Mouse (Mus musculus) midbrain, embryonic 10.5 days (tissue): ENCODE results near the gene Zfp444. TPM values are rescaled to one million over a fixed set of nuclear protein-coding genes. Genes with fewer than 3 reads are reported as not detected.

Experiments
- DNase-seq: peaks from one replicate; pipeline ENCODE4 v3.0.0-alpha.2; 2017; ENCODE audit warnings: low spot score
- H3K27ac ChIP-seq: fragments of 300-500 bp; sonication (generic); replicated peaks from 2 replicates; pipeline ENCODE4 v1.5.1; 2016; ENCODE audit warnings: mild to moderate bottlenecking
- H3K27me3 ChIP-seq: fragments of 300-500 bp; sonication (generic); 2 replicates; pipeline ENCODE4 v1.6.1; 2016; ENCODE audit warnings: low read depth, mild to moderate bottlenecking; ENCODE audit not compliant: poor library complexity, severe bottlenecking
- H3K36me3 ChIP-seq: fragments of 300-500 bp; sonication (generic); 2 replicates; pipeline ENCODE4 v1.6.1; 2016; ENCODE audit warnings: mild to moderate bottlenecking, moderate library complexity
- H3K4me1 ChIP-seq: fragments of 300-500 bp; sonication (generic); 2 replicates; pipeline ENCODE4 v1.6.1; 2016
- H3K4me3 ChIP-seq: fragments of 300-500 bp; sonication (generic); 2 replicates; pipeline ENCODE4 v1.5.1; 2016; ENCODE audit warnings: mild to moderate bottlenecking, moderate library complexity
- H3K9me3 ChIP-seq: fragments of 300-500 bp; sonication (generic); replicated peaks from 2 replicates; pipeline ENCODE4 v1.6.1; 2016; ENCODE audit warnings: mild to moderate bottlenecking
- WGBS: fragments of 180-500 bp; shearing (Covaris S2); methylation state at CpG from one replicate; pipeline ENCODE4 v1.1.7; 2016; 5-methylcytosine and 5-hydroxymethylcytosine counted together
- polyA plus RNA-seq: library from polyadenylated mRNA; unstranded; fragments of >200 nt; fragmentation: Nextera tagmentation; extraction: Ambion mirVana; gene quantifications from 2 replicates; pipeline ENCODE4 v1.2.1, GENCODE M21; 2016

Gene Zfp444
- 81.8 and 86.1 TPM in 2 replicates for polyA plus RNA-seq

DNA sequence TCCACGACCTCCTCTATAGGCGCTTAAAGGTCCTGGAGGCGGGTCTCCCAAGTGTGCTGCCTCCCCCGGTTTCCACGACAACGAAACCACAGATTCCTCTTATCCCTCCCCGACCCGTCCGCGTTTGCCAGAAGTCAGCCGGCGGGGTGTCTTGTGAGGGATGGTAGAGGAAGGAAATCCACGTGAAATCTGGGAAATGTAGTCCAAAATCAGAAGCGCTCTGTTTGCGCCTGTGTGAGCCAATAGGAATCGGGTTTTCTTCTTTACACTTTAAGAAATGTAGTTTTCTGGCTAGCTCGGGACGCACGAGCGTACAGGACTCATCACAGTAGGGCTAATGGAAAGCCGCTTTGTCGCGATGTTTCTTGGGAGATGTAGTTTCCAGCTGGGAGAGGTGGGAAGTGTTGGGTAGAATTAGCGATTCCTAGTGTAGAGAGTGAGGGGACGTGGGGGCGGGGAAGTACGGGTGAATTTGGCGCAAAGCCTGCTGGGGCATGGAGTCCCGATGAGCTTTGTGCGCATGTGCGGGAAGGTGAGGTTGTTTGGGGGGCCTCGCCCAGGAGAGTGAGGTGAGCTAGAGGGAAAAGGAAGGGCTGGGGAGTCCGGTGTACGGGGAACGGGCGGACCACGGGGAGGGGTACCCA is at the start of gene Zfp444:
Zfp444 (plus strand) TSS at position 221 of the 644 bp plus-strand sequence.
- DNase-seq, result peak; percentile 97
- H3K27ac ChIP-seq, result peak within 1 kb of the TSS; percentile 91
- H3K4me1 ChIP-seq, result peaks cover 24% of the 10 kb centered on the region
- peak within 1 kb of the TSS; percentile 81 for H3K4me3 ChIP-seq
- no peaks in the 10 kb centered on the region for H3K27me3 ChIP-seq
- WGBS, result 2% methylated on average over 37 of the region's 37 CpGs
- 0 out of 2 replicates have a peak, but pooled peaks cover 3% of the 10 kb centered on the region for H3K9me3 ChIP-seq
- H3K36me3 ChIP-seq, result peaks cover 18% of the 10 kb centered on the region

DNA sequence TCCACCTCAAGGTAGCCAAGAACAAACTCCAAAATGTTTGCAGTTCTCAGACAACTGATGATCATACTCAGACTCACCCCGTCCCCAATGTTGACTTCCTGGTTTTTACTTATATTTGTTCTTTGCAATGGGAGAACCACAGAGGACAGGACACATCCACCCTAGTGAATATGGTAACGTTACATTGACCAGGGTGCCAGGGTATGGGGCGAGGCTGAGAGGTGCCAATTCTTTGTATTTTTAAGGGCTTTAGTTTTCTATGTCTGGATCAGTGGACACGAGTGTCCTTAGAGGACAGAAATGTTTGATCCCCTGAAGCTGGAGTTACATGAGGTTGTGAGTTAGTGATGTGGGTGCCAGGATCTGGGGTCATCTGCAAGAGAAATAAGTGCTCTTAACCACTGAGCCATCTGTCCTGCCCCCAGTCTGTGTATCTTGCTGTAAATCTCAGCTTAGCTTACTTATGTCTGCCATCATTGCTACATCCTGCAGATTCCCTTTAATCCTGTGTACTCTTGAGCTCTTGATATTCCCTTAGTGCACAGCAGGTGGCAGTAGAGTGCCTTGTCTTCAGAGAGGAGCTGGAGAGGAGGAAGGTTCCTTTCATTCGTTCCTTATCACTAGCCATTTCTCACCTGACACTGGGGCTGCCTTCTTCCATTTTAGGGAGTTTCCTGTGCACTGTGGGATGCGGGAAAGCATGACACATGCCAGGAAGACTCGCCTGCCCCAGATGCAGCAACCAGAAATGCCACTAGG is 45.2 kb upstream of the Zfp444 start:
- H3K27ac ChIP-seq, result no peak overlapping the region
- no peaks in the 10 kb centered on the region for H3K27me3 ChIP-seq
- peak; percentile 58 for DNase-seq
- peaks cover 16% of the 10 kb centered on the region for H3K36me3 ChIP-seq
- H3K9me3 ChIP-seq, result peaks cover 6% of the 10 kb centered on the region; the same call in 1 of the 2 replicates
- 42% methylated on average over 7 of the region's 7 CpGs for WGBS
- no peaks in the 10 kb centered on the region for H3K4me1 ChIP-seq
- H3K4me3 ChIP-seq, result no peak overlapping the region

DNA sequence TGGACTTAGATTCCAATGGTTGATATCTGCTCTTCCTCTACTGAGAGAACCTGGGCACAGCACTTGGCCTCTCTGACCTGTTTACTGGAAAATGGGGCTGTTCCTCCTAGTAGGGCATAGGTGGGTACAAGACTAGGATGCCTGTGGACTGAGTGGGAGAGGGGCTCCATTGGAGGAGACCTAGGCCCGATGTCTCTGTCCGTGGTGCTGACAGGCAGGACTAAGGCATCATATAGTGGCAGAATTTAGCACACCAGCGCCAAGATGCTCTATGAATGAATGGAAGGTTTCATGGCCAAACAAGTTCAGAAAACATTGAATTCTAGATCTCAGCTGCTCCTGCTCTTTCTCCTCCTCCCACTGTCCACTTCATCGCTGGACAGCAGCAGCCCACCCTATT is 41.7 kb upstream of the Zfp444 start:
- Histone ChIP-seq H3K27me3 (no peaks in the 10 kb centered on the region), H3K27ac (no peak overlapping the region), H3K36me3 (peaks cover 47% of the 10 kb centered on the region), H3K4me1 (no peaks in the 10 kb centered on the region), H3K4me3 (no peak overlapping the region), H3K9me3 (peaks cover 19% of the 10 kb centered on the region)
- 51% methylated on average over 4 of the region's 4 CpGs for WGBS
- DNase-seq, result no peak

DNA sequence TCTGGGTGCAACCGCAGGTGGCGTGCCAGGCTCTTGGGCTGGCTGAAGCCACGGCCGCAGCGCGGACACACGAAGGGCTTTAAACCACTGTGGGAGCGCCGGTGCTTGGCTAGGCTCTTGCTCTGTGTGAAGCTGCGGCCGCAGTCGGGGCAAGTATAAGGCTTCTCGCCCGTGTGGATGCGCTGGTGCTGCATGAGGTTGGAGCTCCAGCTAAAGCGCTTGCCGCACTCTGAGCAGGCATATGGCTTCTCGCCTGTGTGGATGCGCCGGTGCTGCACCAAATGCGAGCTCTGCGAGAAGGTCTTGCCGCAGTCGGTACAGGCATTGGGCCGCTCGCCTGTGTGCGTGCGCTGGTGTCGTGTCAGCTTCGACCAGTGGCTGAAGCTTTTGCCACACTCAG is 39.4 kb upstream of the Zfp444 start:
- DNase-seq, result no peak
- H3K36me3 ChIP-seq, result peaks cover 65% of the 10 kb centered on the region
- peaks cover 19% of the 10 kb centered on the region for H3K9me3 ChIP-seq
- no peak overlapping the region for H3K4me3 ChIP-seq
- no peak overlapping the region for H3K27ac ChIP-seq
- no peaks in the 10 kb centered on the region for H3K27me3 ChIP-seq
- 73% methylated on average over 30 of the region's 30 CpGs for WGBS
- H3K4me1 ChIP-seq, result no peaks in the 10 kb centered on the region

DNA sequence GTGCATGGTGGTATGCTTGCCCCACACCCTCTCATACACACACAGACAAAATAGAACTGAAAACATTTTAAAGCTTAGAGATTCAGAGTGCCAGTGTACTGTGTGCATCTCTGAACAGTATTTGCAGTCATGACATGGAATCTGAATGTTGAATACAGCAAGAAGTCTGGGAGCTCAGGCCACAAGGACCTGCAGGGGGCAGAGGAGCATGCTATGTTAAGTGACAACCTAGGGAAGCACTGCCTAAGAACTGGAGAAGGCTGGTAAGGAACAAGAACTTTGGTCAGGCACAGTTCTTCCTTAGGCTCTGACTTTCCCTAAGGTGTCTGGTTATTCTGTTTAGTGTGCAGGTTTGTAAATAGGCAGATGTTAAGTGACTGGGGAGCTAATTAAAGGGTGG is 35.5 kb upstream of the Zfp444 start:
- Histone ChIP-seq H3K9me3 (peaks cover 19% of the 10 kb centered on the region), H3K27me3 (no peaks in the 10 kb centered on the region), H3K27ac (no peak overlapping the region), H3K4me3 (no peak overlapping the region), H3K36me3 (peaks cover 83% of the 10 kb centered on the region), H3K4me1 (no peaks in the 10 kb centered on the region)
- DNase-seq, result no peak

DNA sequence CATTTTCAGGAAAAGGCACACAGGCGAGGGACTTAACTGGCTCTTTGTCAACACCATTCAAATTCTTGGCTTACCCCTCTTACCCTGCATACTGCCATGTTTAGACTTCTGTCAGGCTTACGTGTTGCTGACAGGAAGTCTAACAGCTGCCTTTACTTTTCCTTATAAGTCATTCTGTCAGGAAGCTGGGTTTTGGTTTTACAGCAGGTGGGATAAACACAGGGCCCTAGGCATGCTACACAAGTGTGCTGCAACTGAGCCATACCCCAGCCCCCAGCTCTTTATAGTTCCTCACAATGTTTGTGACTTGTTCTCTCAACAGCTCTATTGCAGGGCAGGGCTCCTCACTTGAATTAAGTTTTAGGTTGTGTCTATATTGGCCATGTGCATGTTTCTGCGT is 32.7 kb upstream of the Zfp444 start:
- Histone ChIP-seq H3K4me3 (no peak overlapping the region), H3K4me1 (no peaks in the 10 kb centered on the region), H3K27me3 (no peaks in the 10 kb centered on the region), H3K36me3 (peaks cover 67% of the 10 kb centered on the region), H3K9me3 (no peaks in the 10 kb centered on the region), H3K27ac (no peak overlapping the region)
- no peak for DNase-seq
- 88% methylated on average over 3 of the region's 3 CpGs for WGBS

DNA sequence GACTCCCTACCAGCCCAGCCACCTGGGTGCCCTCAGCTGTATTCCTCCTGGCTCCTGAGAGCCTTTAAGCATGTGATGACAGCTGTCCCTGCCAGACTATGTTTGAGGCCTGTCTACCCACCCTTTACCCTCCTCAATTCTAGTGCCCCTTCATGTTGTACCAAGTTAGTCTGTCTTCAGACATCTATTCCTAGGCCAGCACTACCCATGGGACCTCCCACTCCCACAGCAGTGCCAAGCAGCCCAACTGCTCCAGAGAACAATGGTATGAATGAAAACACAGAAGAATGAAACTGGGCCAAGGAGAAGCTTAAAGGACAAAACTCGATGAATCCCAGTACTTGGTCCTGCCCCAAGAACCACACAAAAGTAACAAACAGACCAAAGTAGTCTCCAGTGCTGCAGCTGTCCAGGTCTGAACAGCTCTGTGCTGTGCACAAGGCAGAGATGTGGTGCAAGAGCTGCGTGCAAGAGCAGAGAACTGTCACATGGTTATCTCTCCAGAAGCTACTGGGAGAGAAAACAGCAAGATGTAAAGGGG is 28.0 kb upstream of the Zfp444 start:
- DNase-seq, result no peak
- no peaks in the 10 kb centered on the region for H3K9me3 ChIP-seq
- WGBS, result 93% methylated on average over 2 of the region's 2 CpGs

DNA sequence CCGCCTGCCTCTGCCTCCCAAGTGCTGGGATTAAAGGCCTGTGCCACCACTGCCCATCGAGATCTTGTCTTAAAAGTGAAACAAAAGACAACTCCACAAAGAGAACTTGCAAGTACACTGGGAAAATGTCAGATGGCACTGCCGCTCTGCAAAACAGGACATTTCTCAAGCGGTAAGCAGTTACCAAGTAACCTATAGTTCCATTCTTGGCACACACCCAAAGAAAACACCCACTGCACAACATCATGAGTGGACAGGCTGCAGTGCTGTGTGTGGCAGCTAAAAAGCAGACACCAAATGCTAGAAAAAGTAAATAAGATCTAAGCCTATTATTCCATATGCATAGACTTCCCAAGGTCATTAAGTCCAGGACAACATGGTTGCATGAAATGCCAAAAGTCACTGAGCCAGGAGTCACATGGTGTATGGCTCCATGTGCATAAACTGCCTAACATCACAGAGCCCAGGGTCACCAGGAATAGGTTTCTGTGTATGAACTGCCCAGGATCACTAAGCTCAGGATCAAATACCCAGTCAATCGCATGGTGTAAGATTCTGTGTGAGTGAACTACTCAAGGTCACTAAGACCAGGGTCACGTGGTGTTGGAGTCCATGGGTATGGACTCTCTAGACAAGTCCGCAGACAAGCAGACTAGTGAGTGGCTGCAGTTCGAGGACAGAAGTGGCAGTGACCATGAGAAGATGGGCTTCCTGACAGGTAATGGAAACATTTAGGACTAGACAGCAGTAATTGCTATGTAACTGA is 26.4 kb upstream of the Zfp444 start:
- Histone ChIP-seq H3K27ac (no peak overlapping the region), H3K9me3 (no peaks in the 10 kb centered on the region), H3K27me3 (no peaks in the 10 kb centered on the region), H3K4me3 (no peak overlapping the region), H3K4me1 (no peaks in the 10 kb centered on the region), H3K36me3 (peaks cover 27% of the 10 kb centered on the region)
- WGBS, result 93% methylated on average over 8 of the region's 8 CpGs
- no peak for DNase-seq

More for the DNA sequence above, 28.0 kb upstream of the Zfp444 start:
- no peaks in the 10 kb centered on the region for H3K4me1 ChIP-seq
- H3K27ac ChIP-seq, result no peak overlapping the region
- no peak overlapping the region for H3K4me3 ChIP-seq
- H3K27me3 ChIP-seq, result no peaks in the 10 kb centered on the region
- peaks cover 42% of the 10 kb centered on the region for H3K36me3 ChIP-seq

DNA sequence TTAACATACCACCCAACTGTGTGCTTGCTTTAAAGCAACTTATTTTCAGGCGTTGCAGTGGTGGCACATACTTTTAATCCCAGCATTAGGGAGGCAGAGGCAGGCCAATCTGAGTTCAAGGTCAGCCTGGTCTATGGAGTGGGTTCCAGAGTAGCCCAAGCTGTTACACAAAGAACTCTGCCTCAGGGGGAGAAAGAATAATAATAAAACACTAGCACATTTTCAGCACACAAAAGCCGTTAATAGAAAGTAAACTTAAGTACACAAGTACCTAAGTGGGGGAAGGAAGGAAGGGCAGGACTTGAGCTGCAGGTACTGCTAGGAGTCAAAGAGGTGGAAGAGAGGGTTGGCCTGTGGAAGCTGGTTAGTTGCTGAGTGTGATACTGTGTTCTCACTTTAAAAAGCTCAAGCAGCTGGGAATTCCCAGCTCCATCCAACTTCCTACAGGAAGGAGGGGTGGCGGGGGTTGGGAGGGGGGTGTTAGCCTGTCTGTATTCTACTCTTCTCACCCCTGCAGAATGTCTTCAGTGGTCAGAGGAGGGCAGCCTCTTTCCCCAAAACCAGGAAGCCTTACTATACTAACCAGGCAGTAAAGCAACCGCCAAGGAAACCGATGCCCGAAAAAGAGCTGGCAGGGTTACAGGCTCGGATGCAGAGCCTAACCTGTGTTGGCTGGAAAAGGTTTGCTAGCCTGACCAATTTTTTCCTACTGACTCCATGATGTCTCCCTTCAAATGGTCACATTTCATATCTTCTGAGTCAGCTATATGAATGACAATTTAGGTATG is 25.6 kb upstream of the Zfp444 start:
- 92% methylated on average over 7 of the region's 7 CpGs for WGBS
- H3K9me3 ChIP-seq, result no peaks in the 10 kb centered on the region
- no peaks in the 10 kb centered on the region for H3K4me1 ChIP-seq
- DNase-seq, result no peak
- H3K36me3 ChIP-seq, result peaks cover 20% of the 10 kb centered on the region
- no peak overlapping the region for H3K27ac ChIP-seq
- no peak overlapping the region for H3K4me3 ChIP-seq
- no peaks in the 10 kb centered on the region for H3K27me3 ChIP-seq

DNA sequence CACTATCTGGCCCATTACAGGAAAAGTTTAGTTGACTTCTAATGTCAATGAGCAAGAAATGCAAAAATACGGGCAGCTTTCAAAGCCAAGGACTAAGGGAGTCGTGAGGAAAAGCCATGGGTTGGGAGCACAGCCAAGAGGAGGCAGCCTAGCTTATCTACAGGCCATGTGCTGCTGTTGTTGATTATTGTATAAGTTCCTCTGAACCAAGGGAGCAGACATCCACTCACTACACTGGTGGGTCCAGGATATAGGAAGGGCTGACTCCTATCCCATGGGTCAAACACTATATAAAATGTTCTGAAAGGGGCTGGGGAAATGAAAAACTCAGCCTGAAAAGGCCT is 25.1 kb upstream of the Zfp444 start:
- WGBS, result 89% methylated on average over 2 of the region's 2 CpGs
- no peak for DNase-seq

DNA sequence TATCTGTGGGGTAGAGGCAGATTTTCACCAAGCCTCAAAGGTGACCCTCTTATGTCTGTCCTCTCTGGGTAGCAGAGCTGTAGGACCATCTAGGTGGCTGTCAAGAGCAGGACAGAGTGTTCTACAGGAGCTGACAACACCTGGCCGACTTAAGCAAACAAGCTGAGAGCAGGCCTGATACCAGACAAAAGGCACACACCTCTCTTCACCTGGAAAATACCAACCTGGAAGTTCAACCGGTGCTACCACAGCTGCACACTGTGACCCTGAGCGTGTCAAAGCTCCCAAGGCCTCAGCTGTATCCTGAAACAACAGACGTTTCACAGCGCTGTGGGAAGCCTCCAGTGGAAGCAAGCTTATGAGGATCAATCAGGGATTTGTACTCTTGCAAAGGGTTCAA is 24.3 kb upstream of the Zfp444 start:
- Histone ChIP-seq H3K4me1 (no peaks in the 10 kb centered on the region), H3K27me3 (no peaks in the 10 kb centered on the region), H3K27ac (no peak overlapping the region), H3K4me3 (no peak overlapping the region), H3K36me3 (peaks cover 13% of the 10 kb centered on the region; the same call in 1 of the 2 replicates), H3K9me3 (no peaks in the 10 kb centered on the region)
- WGBS, result 82% methylated on average over 5 of the region's 5 CpGs
- DNase-seq, result no peak

More for the DNA sequence above, 25.1 kb upstream of the Zfp444 start:
- no peaks in the 10 kb centered on the region for H3K9me3 ChIP-seq
- H3K27me3 ChIP-seq, result no peaks in the 10 kb centered on the region
- H3K4me3 ChIP-seq, result no peak overlapping the region
- H3K27ac ChIP-seq, result no peak overlapping the region
- H3K36me3 ChIP-seq, result peaks cover 15% of the 10 kb centered on the region
- no peaks in the 10 kb centered on the region for H3K4me1 ChIP-seq

DNA sequence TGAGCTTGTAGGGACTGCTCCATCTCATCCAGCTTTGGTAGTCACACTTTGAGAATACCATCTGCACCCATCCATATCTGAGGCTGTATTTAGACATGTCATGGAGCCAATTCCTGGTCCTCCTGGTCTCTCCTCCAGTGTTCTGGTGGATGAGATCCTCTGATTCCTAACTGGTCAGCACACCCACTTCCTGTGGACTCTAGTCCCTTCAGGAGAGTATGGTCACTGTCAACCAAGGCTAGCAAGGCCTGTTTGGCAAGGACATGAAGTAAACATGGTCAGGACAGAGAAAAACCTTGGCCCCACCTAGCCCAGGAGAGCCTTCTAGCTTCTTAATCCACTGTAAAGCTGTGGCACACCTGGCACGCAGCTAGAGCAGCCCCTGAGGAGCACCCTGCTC is 20.8 kb upstream of the Zfp444 start:
- Histone ChIP-seq H3K9me3 (no peaks in the 10 kb centered on the region), H3K27me3 (no peaks in the 10 kb centered on the region), H3K4me1 (peaks cover 16% of the 10 kb centered on the region), H3K27ac (no peak overlapping the region), H3K36me3 (peaks cover 12% of the 10 kb centered on the region; the same call in 1 of the 2 replicates), H3K4me3 (no peak overlapping the region)
- no peak for DNase-seq
- 96% methylated on average over 1 of the region's 1 CpGs for WGBS
